Mouse (Mus musculus) left cerebral cortex, postnatal 36 days (tissue): ENCODE data around the gene Gzf1. TPM values are rescaled to one million over a fixed set of nuclear protein-coding genes. Genes with fewer than 3 reads are reported as not detected.

Experiments used
- DNase-seq, 2 experiments: peaks; one replicate each; pipeline ENCODE4 v3.0.0; 2021 to 2022; ENCODE audit warnings: low spot score in 2 of 2, mixed read lengths in 1 of 2
- intact Hi-C: fragments of 180-260 bp; cut with DNase I; formaldehyde crosslinking; loops from one replicate; pipeline ENCODE4 v1.15.1; 2025
- total RNA-seq, 2 experiments: library from RNA; stranded (reverse); gene quantifications; 2 replicates each; pipeline ENCODE4 v1.2.3; 2021

Gene Gzf1
- total RNA-seq, 2 experiments from 2014 or later: 27.6 to 28.1 TPM

DNA sequence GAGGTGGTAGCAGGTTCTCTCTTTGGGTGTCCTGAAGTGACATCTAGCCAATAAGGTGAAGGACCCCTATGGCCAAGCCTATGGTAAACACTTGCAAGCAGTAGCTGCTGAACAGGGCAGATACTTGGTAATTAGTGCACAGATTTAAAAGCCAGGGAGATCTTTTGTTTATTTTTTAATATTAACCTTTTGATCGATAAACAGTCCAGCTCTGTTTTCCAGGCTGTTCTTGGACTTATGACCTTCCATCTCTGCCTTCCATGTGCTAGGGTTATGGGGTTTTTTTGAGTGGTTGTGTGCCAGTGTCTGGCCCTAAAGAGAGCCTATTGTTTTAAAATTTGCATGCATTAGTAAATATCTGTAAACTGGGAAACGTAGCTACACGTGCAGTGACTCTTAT lies 9.5 kb downstream of the Gzf1 start:
- intact Hi-C loops: no loop called here
- no peak for DNase-seq

GRCm38 (mm10) chr2:148690781-148691180 lies 10.0 kb downstream of the Gzf1 start:
- DNase-seq: no peak
- intact Hi-C loops: no loop called here

- no peak for DNase-seq
- intact Hi-C loops: no loop called here
These were observed 17.7 kb downstream of the Gzf1 start for GRCm38 (mm10) chr2:148698571-148698970.

DNA sequence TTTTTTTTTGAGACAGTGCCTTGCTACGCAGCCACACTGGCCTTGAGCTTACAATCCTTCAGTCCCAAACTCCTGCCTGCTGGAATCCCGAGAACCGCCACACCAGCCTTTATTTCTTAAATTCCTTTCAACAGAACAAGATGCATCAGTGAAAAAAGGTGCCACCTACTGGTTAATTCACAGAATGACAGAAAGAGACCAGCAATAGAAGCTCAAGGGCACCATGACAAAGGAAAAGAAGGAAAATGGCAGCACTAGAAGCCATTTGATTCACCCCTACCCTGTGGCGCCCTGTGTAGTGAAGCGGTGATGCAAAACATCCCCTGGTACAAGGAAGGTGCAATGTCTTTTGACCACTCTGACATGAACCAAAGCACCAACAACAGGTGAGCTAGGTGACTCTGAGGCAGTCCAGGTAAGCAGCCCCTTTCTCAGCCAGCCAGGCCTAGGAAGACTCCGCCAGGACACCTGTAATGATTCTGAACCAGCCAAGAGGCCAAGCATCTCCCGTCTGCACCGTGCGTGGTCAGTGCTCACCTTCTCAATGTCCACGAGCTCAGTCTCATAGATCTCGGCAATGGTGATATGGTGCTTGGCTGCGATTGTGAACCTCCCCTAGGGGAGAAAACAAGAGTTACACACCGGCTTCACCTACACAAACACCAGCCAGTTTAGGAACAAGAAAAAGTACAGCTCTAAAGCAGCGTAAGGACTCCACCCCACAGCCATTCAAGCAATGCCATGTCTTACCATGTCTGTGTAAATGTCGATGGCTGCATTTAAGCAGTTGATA lies 25.8 kb downstream of the Gzf1 start:
- no peak for DNase-seq
- intact Hi-C loops: no loop called here

DNA sequence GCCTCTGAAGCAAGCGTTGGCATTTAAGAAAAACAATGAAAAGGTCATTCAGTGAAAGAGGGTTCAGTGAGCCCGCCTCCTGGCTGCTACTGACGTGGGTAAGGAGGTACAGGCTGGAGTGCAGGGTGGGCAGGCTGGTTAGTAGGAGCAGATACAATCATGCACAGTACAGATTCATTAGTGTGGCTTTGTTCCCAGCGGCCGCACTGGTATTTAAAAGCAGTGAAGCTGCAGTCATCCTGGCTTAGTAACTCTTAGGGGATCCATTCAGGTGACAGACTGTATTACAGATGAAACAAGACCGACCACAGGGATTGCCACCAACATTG lies 26.3 kb downstream of the Gzf1 start:
- intact Hi-C loops: no loop called here
- no peak for DNase-seq

DNA sequence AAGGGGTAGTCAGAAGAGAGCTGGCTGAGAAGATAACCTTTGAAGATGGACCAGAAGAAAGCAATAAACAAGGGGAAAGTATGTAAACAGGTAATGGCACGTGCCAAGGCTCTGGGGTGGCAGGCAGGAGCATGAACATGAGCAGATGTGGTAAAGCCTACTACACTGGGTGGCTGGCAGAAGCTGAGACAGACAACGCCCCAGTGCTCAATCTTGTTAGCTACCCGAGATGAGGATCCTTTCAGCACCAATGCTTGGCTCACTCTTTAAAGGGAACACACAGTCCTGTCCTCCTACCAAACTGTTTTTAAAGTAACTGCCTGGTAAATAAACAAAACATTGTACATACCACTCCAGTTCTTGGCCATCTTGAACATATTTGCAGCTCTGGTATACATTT lies 31.5 kb downstream of the Gzf1 start:
- intact Hi-C loops: no loop called here
- DNase-seq: no peak

GRCm38 (mm10) chr2:148717072-148717471 lies 36.2 kb downstream of the Gzf1 start:
- intact Hi-C loops: no loop called here
- no peak for DNase-seq

GRCm38 (mm10) chr2:148719271-148719995 lies 38.6 kb downstream of the Gzf1 start:
- intact Hi-C loops: no loop called here
- no peak for DNase-seq

GRCm38 (mm10) chr2:148731614-148732326 lies 50.9 kb downstream of the Gzf1 start:
- DNase-seq: peak; percentile 28 to 32
- intact Hi-C loops: loop anchor here (2.0 kb wide), 1 partner anchor 51 kb away; the partner anchor contains the start of gene Gzf1

DNA sequence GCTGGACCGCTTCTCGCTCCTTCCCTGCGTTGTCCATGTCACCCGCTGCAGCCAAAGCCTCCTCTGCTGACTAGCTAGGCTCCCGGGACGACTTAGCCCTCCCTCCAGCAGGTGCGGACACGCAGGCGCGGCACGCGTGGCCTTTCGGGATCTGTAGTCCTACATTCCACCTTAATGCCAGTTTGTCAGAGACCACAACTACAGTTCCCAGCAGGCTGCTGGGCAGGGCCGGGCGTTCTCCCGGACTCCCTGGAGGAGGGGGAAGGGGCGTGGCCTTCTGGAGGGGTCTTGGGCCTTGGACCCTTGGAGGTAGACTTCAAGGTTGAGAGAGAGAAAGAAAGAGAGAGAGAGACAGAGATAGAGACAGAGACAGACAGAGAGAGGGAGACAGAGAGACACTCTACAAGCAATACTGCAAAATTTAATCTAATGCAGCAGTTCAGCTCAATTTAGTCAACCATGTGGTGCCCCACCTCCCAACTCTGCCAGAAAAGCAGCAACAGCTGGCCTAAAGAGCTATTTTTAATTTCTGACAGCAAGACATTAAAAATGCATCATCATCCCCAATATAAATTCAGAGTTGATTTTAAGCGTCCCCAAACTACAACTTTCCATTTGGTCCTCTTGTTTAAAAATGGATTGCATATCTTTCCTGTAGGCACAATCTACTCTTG lies 51.6 kb downstream of the Gzf1 start, which contains the start of gene Napb:
Gene Napb (minus strand): TSS at position 141 of the 674 bp plus-strand sequence.
- peak; percentile 94 to 95 for DNase-seq
- intact Hi-C loops: loop anchor here (2.0 kb wide), 1 partner anchor 52 kb away; the partner anchor contains the start of gene Gzf1

Other genes starting within 250 kb of the Gzf1 start
- 1 to 10 TPM; 5.0 to 5.2 TPM for gene Cd93, start 237.5 kb upstream of the Gzf1 start, total RNA-seq
- 10 to 100 TPM; 11.5 to 11.9 TPM for gene Nxt1, start 8.4 kb upstream of the Gzf1 start, total RNA-seq
- 100 to 1,000 TPM; 342 to 359 TPM for gene Napb, start 51.4 kb downstream of the Gzf1 start, total RNA-seq
- 1 to 10 TPM; 1.5 TPM for gene Cstl1, start 69.3 kb downstream of the Gzf1 start, total RNA-seq
- gene Cst11, start 90.5 kb downstream of the Gzf1 start, total RNA-seq: not detected
- not detected for gene 8030411F24Rik, start 101.0 kb downstream of the Gzf1 start, total RNA-seq
- gene Cst12, start 108.3 kb downstream of the Gzf1 start, total RNA-seq: 1 to 10 TPM; 3.6 to 5.0 TPM
- not detected for gene Cst8, start 117.8 kb downstream of the Gzf1 start, total RNA-seq
- gene Cst13, start 139.1 kb downstream of the Gzf1 start, total RNA-seq: not detected
- gene Cst9, start 154.1 kb downstream of the Gzf1 start, total RNA-seq: not detected
- not detected for gene 9230104L09Rik, start 184.0 kb downstream of the Gzf1 start, total RNA-seq
- 1,000 to 10,000 TPM; 1,774 to 2,100 TPM for gene Cst3, start 194.7 kb downstream of the Gzf1 start, total RNA-seq